Mouse (Mus musculus): ENCODE data around the gene Strn. TPM values are rescaled to one million over a fixed set of nuclear protein-coding genes. Genes with fewer than 3 reads are reported as not detected.

Gene Strn
- 6.2 TPM in 2 replicates for polyA plus RNA-seq (2016; fragmentation: Nextera tagmentation; extraction: Ambion mirVana)

DNA sequence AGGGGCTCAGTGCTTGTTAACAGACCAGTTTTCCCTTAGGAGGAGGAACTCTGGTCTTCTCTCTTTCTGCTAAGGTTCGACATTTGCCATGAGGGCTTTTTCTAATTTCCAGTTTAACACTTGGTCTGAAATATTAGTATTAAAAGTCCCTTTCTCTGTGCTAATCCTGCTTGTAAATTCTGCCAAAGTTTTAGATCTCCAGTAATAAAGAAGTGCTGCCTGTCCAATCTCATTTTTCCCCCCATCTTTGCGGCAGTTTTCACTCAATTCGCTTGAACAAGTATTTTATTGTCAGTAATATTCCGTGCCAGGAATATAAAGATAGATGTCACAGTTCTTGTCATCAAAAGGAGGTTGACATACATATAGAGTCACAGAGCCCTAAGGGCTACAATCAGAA, at the start of gene Strn:
Gene Strn (minus strand): TSS at position 101 of the 400 bp plus-strand sequence.
- Histone ChIP-seq H3K4me3 (peak within 1 kb of the TSS; percentile 90), H3K36me3 (replicated peaks) (0 out of 2 replicates have a peak, but pooled peaks cover 5% of the 10 kb centered on the region), H3K9me3 (no peaks in the 10 kb centered on the region), H3K27ac (peak within 1 kb of the TSS; percentile 96), H3K4me1 (peaks cover 33% of the 10 kb centered on the region), H3K27me3 (ENCODE audit: poor library complexity, severe bottlenecking) (no peaks in the 10 kb centered on the region)
- no peak for DNase-seq (ENCODE audit: extremely low spot score, low spot score)
- WGBS, result 45% methylated on average over 4 of the region's 4 CpGs

DNA sequence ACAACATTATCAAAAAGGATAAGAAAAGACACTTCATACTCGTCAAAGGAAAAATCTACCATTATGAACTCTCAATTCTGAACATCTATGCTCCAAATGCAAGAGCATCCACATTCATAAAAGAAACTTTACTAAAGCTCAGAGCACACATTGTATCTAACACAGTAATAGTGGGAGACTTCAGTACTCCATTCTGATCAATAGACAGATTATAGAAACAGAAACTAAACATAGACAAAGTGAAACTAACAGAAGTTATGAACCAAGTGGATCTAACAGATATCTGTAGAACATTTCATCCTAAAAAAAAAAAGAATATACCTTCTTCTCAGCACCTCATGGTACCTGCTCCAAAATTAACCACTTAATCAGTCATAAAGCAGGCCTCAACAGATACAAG, 41.8 kb upstream of the Strn start:
- no peaks in the 10 kb centered on the region for H3K27me3 ChIP-seq (ENCODE audit: poor library complexity, severe bottlenecking)
- H3K27ac ChIP-seq, result no peak overlapping the region
- DNase-seq (ENCODE audit: extremely low spot score, low spot score), result no peak
- no peak overlapping the region for H3K4me3 ChIP-seq
- H3K9me3 ChIP-seq, result no peaks in the 10 kb centered on the region; the same call in 1 of the 2 replicates
- no peaks in the 10 kb centered on the region for H3K4me1 ChIP-seq
- H3K36me3 ChIP-seq (replicated peaks), result peaks cover 23% of the 10 kb centered on the region
- WGBS, result 88% methylated on average over 1 of the region's 1 CpGs

DNA sequence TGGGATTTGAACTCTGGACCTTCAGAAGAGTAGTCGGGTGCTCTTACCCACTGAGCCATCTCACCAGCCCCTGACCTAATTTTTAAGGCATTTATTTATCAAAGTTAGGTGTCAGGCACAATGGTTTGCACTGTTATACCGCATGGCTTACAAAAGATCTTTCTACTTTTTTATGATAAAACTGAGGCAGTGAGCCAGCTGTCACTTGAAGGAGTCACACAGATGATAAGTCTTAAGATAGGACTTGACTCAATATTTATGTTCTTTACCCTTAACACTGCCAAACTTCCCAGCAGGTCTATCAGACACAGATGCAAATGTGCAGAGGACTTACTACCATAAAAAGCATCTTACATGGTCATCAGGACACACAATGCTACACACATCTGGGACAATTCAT, 35.3 kb upstream of the Strn start:
- no peaks in the 10 kb centered on the region for H3K27me3 ChIP-seq (ENCODE audit: poor library complexity, severe bottlenecking)
- 90% methylated on average over 2 of the region's 2 CpGs for WGBS
- DNase-seq (ENCODE audit: extremely low spot score, low spot score), result no peak

GRCm38 (mm10) chr17:78770932-78771331, 33.9 kb upstream of the Strn start:
- 80% methylated on average over 7 of the region's 7 CpGs for WGBS
- Histone ChIP-seq H3K36me3 (replicated peaks) (peaks cover 34% of the 10 kb centered on the region), H3K4me3 (no peak overlapping the region), H3K27me3 (ENCODE audit: poor library complexity, severe bottlenecking) (no peaks in the 10 kb centered on the region), H3K9me3 (no peaks in the 10 kb centered on the region), H3K27ac (no peak overlapping the region), H3K4me1 (no peaks in the 10 kb centered on the region)
- no peak for DNase-seq (ENCODE audit: extremely low spot score, low spot score)

More for the DNA sequence above, 35.3 kb upstream of the Strn start:
- Histone ChIP-seq H3K4me3 (no peak overlapping the region), H3K27ac (no peak overlapping the region), H3K4me1 (no peaks in the 10 kb centered on the region), H3K9me3 (no peaks in the 10 kb centered on the region), H3K36me3 (replicated peaks) (peaks cover 29% of the 10 kb centered on the region)

DNA sequence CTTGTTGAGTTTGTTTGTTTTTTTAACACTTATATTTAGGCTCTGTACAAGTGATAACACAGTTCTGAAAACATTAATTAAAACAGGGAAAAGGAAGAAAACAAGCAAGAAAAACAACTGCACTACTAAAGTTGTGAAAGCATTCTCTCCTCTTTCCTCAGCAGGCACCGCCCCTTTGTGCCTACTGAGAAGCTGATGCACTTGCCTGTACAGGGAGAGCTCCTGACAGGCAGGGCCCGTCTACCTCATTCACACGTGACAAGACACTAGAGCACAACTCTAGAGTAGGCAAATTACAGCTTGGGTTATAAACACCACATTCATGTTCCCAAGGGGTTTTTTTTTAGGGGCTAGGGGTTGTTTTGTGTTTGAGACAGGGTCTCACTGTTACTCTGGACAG, 32.3 kb upstream of the Strn start:
- Histone ChIP-seq H3K4me3 (no peak overlapping the region), H3K27me3 (ENCODE audit: poor library complexity, severe bottlenecking) (no peaks in the 10 kb centered on the region), H3K36me3 (replicated peaks) (peaks cover 42% of the 10 kb centered on the region), H3K4me1 (no peaks in the 10 kb centered on the region), H3K9me3 (no peaks in the 10 kb centered on the region), H3K27ac (no peak overlapping the region)
- WGBS, result 78% methylated on average over 3 of the region's 3 CpGs
- no peak for DNase-seq (ENCODE audit: extremely low spot score, low spot score)

DNA sequence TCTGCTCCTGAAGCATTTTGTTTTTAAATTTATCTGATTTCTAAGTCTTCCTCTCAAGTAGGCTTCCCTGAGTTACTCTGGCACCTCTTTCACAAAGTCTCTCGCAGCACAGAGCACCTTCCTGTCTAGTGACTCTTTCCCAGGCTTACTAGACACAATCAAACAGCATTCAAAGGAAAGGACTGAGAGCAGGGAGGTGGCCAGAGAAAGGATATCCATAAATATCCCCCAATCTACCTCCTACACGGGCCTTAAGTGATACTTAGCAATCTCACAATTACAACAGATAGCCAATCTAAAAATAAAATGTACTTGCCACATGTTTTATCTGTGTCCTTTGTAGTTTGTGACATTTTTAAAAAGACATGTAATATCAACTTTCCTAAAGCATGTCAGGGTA, 31.9 kb upstream of the Strn start:
- no peak for DNase-seq (ENCODE audit: extremely low spot score, low spot score)
- no peak overlapping the region for H3K27ac ChIP-seq
- 86% methylated on average over 2 of the region's 2 CpGs for WGBS
- H3K36me3 ChIP-seq (replicated peaks), result peaks cover 46% of the 10 kb centered on the region
- H3K4me3 ChIP-seq, result no peak overlapping the region
- H3K4me1 ChIP-seq, result no peaks in the 10 kb centered on the region
- no peaks in the 10 kb centered on the region for H3K9me3 ChIP-seq
- no peaks in the 10 kb centered on the region for H3K27me3 ChIP-seq (ENCODE audit: poor library complexity, severe bottlenecking)

DNA sequence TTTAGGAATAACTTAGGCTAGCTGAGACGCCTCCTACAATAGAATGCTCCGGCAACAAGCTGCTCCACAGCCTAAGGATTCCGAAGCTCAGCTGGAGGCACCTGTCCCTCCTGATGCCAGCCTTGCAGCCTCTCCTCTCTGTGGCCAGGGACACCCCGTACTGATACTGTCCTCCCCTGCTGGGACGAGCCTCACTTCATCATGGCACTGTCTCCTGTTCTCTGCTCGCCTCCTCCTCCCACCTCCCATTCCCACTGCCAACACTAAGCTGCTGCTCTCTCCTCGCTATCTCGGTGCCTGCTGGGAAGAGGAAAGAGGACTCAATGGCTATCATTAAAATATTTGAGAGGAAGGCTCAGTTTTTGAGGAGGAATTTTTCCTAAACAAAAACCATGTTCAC, 30.6 kb upstream of the Strn start:
- H3K36me3 ChIP-seq (replicated peaks), result peaks cover 40% of the 10 kb centered on the region
- 79% methylated on average over 8 of the region's 8 CpGs for WGBS
- DNase-seq (ENCODE audit: extremely low spot score, low spot score), result no peak
- H3K4me1 ChIP-seq, result no peaks in the 10 kb centered on the region
- H3K4me3 ChIP-seq, result no peak overlapping the region
- no peak overlapping the region for H3K27ac ChIP-seq
- H3K9me3 ChIP-seq, result no peaks in the 10 kb centered on the region
- no peaks in the 10 kb centered on the region for H3K27me3 ChIP-seq (ENCODE audit: poor library complexity, severe bottlenecking)

DNA sequence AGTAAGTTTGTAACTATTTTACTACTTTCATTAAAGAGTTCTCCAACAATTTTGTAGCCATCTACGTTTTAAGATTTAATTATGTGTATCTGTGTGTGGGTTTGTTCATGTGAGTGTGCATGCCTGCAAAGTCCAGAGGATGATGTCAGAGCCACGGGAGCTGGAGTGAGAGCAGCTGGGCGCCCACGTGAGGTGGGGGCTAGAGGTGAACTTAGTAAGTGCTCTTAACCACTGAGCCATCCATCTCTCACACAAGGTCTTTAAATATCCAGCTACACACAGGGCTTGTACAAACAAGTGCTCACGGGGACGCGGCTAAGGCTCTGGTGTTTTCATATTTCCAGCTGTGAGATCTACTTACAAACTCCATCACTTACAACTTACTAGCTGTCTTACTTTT, 29.1 kb upstream of the Strn start:
- H3K27ac ChIP-seq, result no peak overlapping the region
- no peaks in the 10 kb centered on the region for H3K9me3 ChIP-seq
- H3K36me3 ChIP-seq (replicated peaks), result peaks cover 41% of the 10 kb centered on the region
- H3K27me3 ChIP-seq (ENCODE audit: poor library complexity, severe bottlenecking), result no peaks in the 10 kb centered on the region
- no peak for DNase-seq (ENCODE audit: extremely low spot score, low spot score)
- no peaks in the 10 kb centered on the region for H3K4me1 ChIP-seq
- H3K4me3 ChIP-seq, result no peak overlapping the region
- WGBS, result 91% methylated on average over 7 of the region's 7 CpGs

- no peaks in the 10 kb centered on the region for H3K9me3 ChIP-seq
- DNase-seq (ENCODE audit: extremely low spot score, low spot score), result no peak
- no peaks in the 10 kb centered on the region for H3K27me3 ChIP-seq (ENCODE audit: poor library complexity, severe bottlenecking)
- no peak overlapping the region for H3K4me3 ChIP-seq
- no peaks in the 10 kb centered on the region for H3K4me1 ChIP-seq
- 94% methylated on average over 5 of the region's 5 CpGs for WGBS
- H3K27ac ChIP-seq, result no peak overlapping the region
- H3K36me3 ChIP-seq (replicated peaks), result peaks cover 42% of the 10 kb centered on the region
Observed at GRCm38 (mm10) chr17:78763272-78763671, 26.3 kb upstream of the Strn start.

- peaks cover 27% of the 10 kb centered on the region for H3K36me3 ChIP-seq (replicated peaks)
- no peak overlapping the region for H3K27ac ChIP-seq
- DNase-seq (ENCODE audit: extremely low spot score, low spot score), result no peak
- peaks cover 15% of the 10 kb centered on the region for H3K4me1 ChIP-seq
- WGBS, result 63% methylated on average over 17 of the region's 17 CpGs
- H3K4me3 ChIP-seq, result no peak overlapping the region
- no peaks in the 10 kb centered on the region for H3K27me3 ChIP-seq (ENCODE audit: poor library complexity, severe bottlenecking)
- no peaks in the 10 kb centered on the region for H3K9me3 ChIP-seq
Observed at GRCm38 (mm10) chr17:78752938-78753655, 16.1 kb upstream of the Strn start.

GRCm38 (mm10) chr17:78752064-78752463, 15.1 kb upstream of the Strn start:
- Histone ChIP-seq H3K4me3 (no peak overlapping the region), H3K27me3 (ENCODE audit: poor library complexity, severe bottlenecking) (no peaks in the 10 kb centered on the region)
- 48% methylated on average over 10 of the region's 10 CpGs for WGBS

GRCm38 (mm10) chr17:78748440-78748839, 11.4 kb upstream of the Strn start:
- no peak for DNase-seq (ENCODE audit: extremely low spot score, low spot score)
- Histone ChIP-seq H3K9me3 (no peaks in the 10 kb centered on the region), H3K4me3 (no peak overlapping the region), H3K27me3 (ENCODE audit: poor library complexity, severe bottlenecking) (no peaks in the 10 kb centered on the region), H3K36me3 (replicated peaks) (peaks cover 8% of the 10 kb centered on the region; the same call in 1 of the 2 replicates), H3K27ac (no peak overlapping the region), H3K4me1 (peaks cover 19% of the 10 kb centered on the region)
- WGBS, result 89% methylated on average over 9 of the region's 9 CpGs

More at GRCm38 (mm10) chr17:78752064-78752463, 15.1 kb upstream of the Strn start:
- H3K27ac ChIP-seq, result no peak overlapping the region
- no peaks in the 10 kb centered on the region for H3K9me3 ChIP-seq
- DNase-seq (ENCODE audit: extremely low spot score, low spot score), result no peak
- peaks cover 21% of the 10 kb centered on the region for H3K36me3 ChIP-seq (replicated peaks)
- peaks cover 15% of the 10 kb centered on the region for H3K4me1 ChIP-seq

DNA sequence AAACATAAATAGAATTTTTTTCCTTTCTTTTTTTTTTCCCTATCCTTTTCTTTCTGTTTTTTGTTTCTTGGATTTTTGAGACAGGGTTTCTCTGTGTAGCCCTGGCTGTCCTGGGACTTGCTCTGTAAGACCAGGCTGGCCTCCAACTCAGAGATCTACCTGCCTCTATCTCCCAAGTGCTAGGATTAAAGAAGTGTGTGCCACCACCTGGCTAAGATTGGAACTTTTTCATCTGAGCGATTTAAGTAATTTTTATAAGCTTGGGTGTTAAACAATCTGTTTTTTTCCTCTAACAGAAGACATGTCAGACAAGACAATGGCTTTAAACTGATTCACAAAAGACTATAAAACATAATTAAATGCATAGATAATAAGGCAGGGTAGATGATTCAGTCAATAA, 1.4 kb upstream of the Strn start:
- no peak overlapping the region for H3K27ac ChIP-seq
- no peak for DNase-seq (ENCODE audit: extremely low spot score, low spot score)
- WGBS, result 47% methylated on average over 1 of the region's 1 CpGs

More for the DNA sequence above, 1.4 kb upstream of the Strn start:
- H3K36me3 ChIP-seq (replicated peaks), result no peaks in the 10 kb centered on the region
- no peaks in the 10 kb centered on the region for H3K9me3 ChIP-seq
- H3K4me3 ChIP-seq, result no peak overlapping the region
- H3K27me3 ChIP-seq (ENCODE audit: poor library complexity, severe bottlenecking), result no peaks in the 10 kb centered on the region
- peaks cover 27% of the 10 kb centered on the region for H3K4me1 ChIP-seq

Data from forebrain, embryonic 10.5 days (tissue).